Mouse (Mus musculus) cerebellum, adult 2 months (tissue): ENCODE measurements around the gene Oca2. TPM values are rescaled to one million over a fixed set of nuclear protein-coding genes. Genes with fewer than 3 reads are reported as not detected.

ENCODE experiments used
- DNase-seq, 2 experiments: peaks; one replicate each; pipeline ENCODE4 v3.0.0; 2021
- H3K27ac ChIP-seq: fragments of 200-500 bp; 2 replicates; pipeline ENCODE4 v1.5.1; 2012; ENCODE audit warnings: low read length, control low read depth, inconsistent platforms; ENCODE audit not compliant: insufficient read depth
- H3K27me3 ChIP-seq: fragments of 200-500 bp; 2 replicates; pipeline ENCODE4 v1.6.1; 2012; ENCODE audit warnings: inconsistent platforms, mild to moderate bottlenecking, low read length, moderate library complexity; ENCODE audit not compliant: control insufficient read depth, insufficient read depth
- H3K4me1 ChIP-seq: fragments of 200-500 bp; 2 replicates; pipeline ENCODE4 v1.6.1; 2011; ENCODE audit warnings: low read length; ENCODE audit not compliant: control insufficient read depth, insufficient read depth
- H3K4me3 ChIP-seq: fragments of 200-500 bp; replicated peaks from 2 replicates; pipeline ENCODE3; 2011; ENCODE audit warnings: mild to moderate bottlenecking, low read depth, low read length, control low read depth; ENCODE audit not compliant: insufficient read depth
- CTCF ChIP-seq: fragments of 200-500 bp; IDR thresholded peaks from 2 replicates; pipeline ENCODE4 v1.5.1; 2011; ENCODE audit warnings: low read depth, mild to moderate bottlenecking, control low read depth, low read length, moderate library complexity, borderline replicate concordance; ENCODE audit not compliant: insufficient read depth
- POLR2A ChIP-seq: fragments of 200-500 bp; IDR thresholded peaks from 2 replicates; pipeline ENCODE4 v1.6.1; 2011; ENCODE audit warnings: low read length, control low read depth, borderline replicate concordance; ENCODE audit not compliant: insufficient read depth
- WGBS: fragments of 180-500 bp; shearing (Covaris S2); methylation state at CpG from one replicate; pipeline ENCODE4 v1.1.7; 2018; 5-methylcytosine and 5-hydroxymethylcytosine counted together
- polyA plus RNA-seq: library from polyadenylated mRNA; depleted of rRNA; stranded (reverse); fragments of >200 nt; gene quantifications from 2 replicates; pipeline ENCODE4 v1.2.3, GENCODE M21; 2012

Gene Oca2
- polyA plus RNA-seq, 1 experiment: 0.39 TPM

DNA sequence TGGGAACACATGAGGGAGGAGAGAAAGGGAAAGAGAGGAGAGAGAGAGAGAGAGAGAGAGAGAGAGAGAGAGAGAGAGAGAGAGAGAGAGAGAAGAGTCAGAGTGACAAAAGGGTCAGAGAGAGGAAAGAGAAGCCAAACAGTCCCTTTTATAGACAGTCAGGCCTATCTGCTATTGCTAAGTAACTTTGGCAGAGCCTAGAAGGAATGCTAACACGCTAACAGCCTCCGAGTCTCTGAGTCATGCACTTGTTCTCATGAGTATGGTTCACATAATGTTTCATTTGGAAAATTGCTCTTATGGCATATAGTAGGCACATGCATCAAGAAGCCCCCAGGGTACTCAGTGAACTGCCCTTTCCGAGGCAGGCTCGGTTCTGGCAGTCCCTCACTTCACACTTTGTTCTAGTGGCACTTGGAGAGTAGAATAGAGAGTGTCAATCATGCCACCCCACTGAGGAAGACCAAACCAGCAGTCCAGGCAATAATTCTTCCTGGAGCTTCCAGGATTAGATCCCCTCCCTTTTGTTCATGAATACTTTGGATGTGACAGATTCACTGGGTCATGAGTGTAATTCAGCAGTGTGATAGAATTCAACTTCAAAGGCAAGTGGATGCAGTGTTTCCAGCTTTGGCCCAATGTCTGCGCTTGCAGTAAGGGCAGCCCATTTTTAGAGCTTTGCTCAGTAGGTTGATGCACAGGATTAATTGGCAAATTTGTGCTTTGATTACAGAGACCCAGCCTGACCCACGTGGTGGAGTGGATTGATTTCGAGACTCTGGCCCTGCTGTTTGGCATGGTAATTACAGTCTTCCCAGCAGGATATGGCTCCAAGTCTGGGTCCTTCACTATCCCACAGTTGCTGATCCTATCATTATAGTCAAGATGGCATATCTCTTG is 76.3 kb downstream of the Oca2 start:
- TF ChIP-seq POLR2A (no peak), CTCF (no peak)

DNA sequence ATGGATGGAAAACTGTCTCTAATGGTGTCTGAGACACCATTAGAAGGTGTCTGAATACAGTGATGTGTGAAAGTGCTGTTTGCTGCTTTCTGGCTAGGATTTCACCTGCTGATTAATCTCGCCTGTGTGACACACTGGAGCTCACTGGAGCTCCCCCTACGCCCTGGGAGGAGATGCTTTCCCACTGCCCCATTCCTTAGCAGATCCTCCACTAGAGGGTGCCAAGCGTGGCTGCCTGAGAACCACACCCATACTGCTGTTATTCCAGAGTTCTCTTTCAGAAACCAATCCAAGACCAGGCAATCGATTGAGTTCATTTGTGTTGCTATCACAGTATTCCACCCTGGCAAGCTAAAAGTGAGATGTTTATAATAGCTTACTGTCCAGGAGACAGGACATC is 88.2 kb downstream of the Oca2 start:
- WGBS: 40% methylated on average over 4 of the region's 4 CpGs
- Histone ChIP-seq H3K27ac (no peak overlapping the region), H3K4me1 (no peaks in the 10 kb centered on the region), H3K27me3 (no peaks in the 10 kb centered on the region), H3K4me3 (no peak overlapping the region)
- TF ChIP-seq POLR2A (no peak), CTCF (no peak)
- no peak for DNase-seq

More for the DNA sequence above, 76.3 kb downstream of the Oca2 start:
- Histone ChIP-seq H3K4me3 (no peak overlapping the region), H3K27me3 (no peaks in the 10 kb centered on the region), H3K4me1 (no peaks in the 10 kb centered on the region), H3K27ac (no peak overlapping the region)
- WGBS: 20% methylated on average over 7 of the region's 7 CpGs
- DNase-seq: no peak

DNA sequence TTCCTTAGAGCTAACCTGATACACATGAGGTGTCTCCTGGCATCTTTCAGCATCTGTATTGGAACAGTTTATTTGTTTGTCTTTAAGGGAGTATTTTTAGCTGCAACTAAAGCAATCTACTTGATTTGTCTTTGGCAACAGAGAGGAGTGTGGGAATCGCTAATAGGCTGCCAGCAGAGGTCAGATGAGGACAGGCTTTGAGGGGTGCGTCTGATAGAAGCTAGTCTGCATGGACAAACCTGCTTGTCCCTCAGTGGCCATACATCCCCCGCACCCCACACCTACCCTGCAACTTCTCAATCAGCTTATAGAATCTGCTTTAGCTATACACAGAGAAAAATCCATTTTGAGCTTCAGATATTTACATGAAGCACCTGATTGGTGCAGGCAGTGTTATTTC is 109.0 kb downstream of the Oca2 start:
- 33% methylated on average over 3 of the region's 3 CpGs for WGBS
- Histone ChIP-seq H3K4me1 (peaks cover 3% of the 10 kb centered on the region; the same call in 1 of the 2 replicates), H3K27me3 (no peaks in the 10 kb centered on the region), H3K27ac (no peak overlapping the region), H3K4me3 (no peak overlapping the region)
- no peak for TF ChIP-seq POLR2A
- TF ChIP-seq CTCF: no peak
- DNase-seq: peak in 1 of 2 experiments; percentile 10

DNA sequence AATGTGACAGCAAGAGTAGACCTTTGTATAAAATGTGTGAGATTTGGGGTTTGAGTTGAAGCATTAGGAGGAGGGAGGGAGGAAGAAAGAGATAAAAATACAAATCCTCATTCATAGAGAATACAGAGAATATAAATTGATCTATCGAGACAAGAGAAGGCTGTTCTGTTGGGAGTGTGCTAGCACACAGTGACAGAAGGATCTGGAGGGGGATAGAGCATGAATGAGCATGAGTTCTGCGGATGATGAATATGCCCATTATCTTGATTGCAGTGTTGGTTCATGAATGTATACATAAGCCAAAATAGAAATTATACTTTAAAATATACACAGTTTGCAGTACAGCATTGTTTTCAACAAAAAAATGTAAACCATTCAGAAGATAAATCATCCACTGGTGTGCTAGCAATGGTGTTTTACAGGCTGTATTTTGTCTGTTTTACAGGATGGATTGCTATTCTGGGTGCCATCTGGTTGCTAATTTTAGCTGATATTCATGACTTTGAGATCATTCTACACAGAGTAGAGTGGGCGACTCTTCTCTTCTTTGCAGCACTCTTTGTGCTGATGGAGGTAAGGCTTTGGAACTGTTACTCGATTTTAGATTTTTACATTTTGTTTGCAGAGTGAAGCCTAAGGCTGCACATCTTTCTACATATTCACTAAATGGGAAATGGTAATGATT is 117.2 kb downstream of the Oca2 start:
- no peak for DNase-seq
- TF ChIP-seq CTCF (no peak), POLR2A (no peak)
- no peaks in the 10 kb centered on the region for H3K4me1 ChIP-seq
- H3K27me3 ChIP-seq: no peaks in the 10 kb centered on the region
- WGBS: 81% methylated on average over 4 of the region's 4 CpGs
- no peak overlapping the region for H3K27ac ChIP-seq
- no peak overlapping the region for H3K4me3 ChIP-seq

DNA sequence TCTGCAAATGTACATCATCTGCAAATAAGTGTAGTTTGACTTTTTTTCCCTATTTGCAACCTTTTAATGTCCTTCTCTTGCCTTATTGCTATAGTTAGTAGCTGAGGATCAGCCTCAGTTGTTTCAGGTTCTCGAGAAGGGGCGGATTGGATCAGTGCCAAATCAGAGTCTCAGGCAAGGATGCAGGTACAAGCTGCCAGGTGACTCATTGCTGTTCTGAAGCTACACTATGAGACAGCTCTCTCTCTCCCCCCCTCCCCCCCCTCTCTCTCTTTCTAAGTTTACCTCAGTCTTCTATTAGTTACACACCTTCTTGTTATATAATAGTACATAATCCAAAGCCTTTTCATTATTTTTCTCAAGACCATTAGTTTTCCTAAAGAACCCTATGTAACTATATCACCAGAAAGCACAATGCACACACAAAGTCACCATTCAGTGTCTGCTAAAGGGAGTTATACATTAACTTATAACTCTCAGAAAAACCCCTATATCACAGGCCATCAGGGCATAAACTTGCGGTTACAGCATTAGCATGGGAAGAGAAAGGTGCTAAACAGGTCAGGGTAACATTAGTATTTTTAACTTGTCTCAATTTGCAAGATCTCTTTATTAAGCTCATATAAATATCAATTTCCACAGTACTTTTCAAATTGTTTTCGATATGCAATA is 142.3 kb downstream of the Oca2 start:
- no peak overlapping the region for H3K4me3 ChIP-seq
- no peaks in the 10 kb centered on the region for H3K4me1 ChIP-seq
- TF ChIP-seq POLR2A (no peak), CTCF (no peak)
- no peak overlapping the region for H3K27ac ChIP-seq
- DNase-seq: peak; percentile 15 to 70
- WGBS: 77% methylated on average over 4 of the region's 4 CpGs
- H3K27me3 ChIP-seq: no peaks in the 10 kb centered on the region

DNA sequence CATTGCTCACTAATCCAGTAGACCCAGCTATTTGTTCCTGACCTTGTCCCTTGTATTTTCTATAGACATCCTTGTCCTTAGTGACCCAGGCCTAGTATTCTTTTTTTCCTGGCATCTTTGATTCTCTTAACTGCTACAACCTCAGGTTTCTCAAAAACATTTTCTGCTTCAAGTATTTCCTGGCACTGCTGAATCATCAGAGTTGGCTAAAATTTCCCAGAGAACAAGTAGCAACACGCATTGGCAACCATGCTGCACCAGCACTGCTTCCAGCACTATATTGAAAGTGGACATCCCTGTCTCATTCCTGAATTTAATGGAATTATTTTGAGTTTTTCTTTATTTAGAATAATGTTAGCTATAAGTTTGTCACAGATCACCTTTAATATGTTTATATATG is 143.1 kb downstream of the Oca2 start:
- WGBS: 11% methylated on average over 1 of the region's 1 CpGs
- TF ChIP-seq CTCF (no peak), POLR2A (no peak)
- H3K4me1 ChIP-seq: no peaks in the 10 kb centered on the region
- no peak overlapping the region for H3K4me3 ChIP-seq
- peak; percentile 16 to 76 for DNase-seq
- H3K27ac ChIP-seq: no peak overlapping the region
- no peaks in the 10 kb centered on the region for H3K27me3 ChIP-seq

DNA sequence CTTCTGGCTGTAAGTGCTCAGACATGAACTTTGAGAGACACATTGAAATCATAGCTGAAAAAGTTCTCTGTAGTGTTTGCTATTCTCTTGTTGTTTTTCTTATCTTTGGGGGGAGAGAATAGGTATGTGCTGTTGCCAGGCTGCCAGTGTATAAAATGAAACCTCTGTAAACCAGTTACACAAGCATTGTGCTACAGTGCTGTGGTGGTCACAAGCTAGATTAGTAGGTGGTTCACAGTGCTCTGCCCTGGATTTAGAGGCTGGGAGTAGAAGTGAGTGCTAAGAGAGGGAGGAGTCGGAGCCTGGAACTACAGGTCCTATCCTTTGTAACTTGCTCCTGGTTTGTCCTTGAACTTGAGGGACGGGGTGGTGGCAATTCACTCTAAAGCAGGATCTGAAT is 148.7 kb downstream of the Oca2 start:
- no peaks in the 10 kb centered on the region for H3K4me1 ChIP-seq
- DNase-seq: no peak
- H3K27ac ChIP-seq: no peak overlapping the region
- no peaks in the 10 kb centered on the region for H3K27me3 ChIP-seq
- WGBS: 85% methylated on average over 2 of the region's 2 CpGs
- no peak for TF ChIP-seq POLR2A
- TF ChIP-seq CTCF: no peak
- no peak overlapping the region for H3K4me3 ChIP-seq
